Mouse (Mus musculus) C2C12 (cell line): Measurements from ENCODE around the gene Cfap300.

ENCODE experiments used
- CEBPB ChIP-seq: IDR thresholded peaks from one replicate; pipeline ENCODE4 v1.6.1; 2011; ENCODE audit warnings: low read depth, mild to moderate bottlenecking, control low read depth, moderate library complexity
- CTCF ChIP-seq: IDR thresholded peaks from one replicate; pipeline ENCODE4 v1.5.1; 2011; ENCODE audit not compliant: control insufficient read depth, insufficient read depth, insufficient read length
- MAX ChIP-seq: IDR thresholded peaks from one replicate; pipeline ENCODE4 v1.6.1; 2011; ENCODE audit warnings: mild to moderate bottlenecking, control low read depth

- TF ChIP-seq CTCF (no peak), MAX (no peak), CEBPB (no peak)
These were observed 58.3 kb downstream of the Cfap300 start for GRCm38 (mm10) chr9:7984287-7984686.
